Mouse (Mus musculus) intestine, embryonic 14.5 days (tissue): Measurements from ENCODE around the gene Carmil1. TPM values are rescaled to one million over a fixed set of nuclear protein-coding genes. Genes with fewer than 3 reads are reported as not detected.

Experiments used
- ATAC-seq: fragments of 200-750 bp; cut with Nextera tagmentation; replicated peaks from 2 replicates; pipeline ENCODE4 v1.8.0; 2017; ENCODE audit warnings: low read depth, moderate number of reproducible peaks, moderate TSS enrichment, moderate library complexity; ENCODE audit not compliant: low FRiP score, low TSS enrichment
- DNase-seq: peaks from one replicate; pipeline ENCODE4 v3.0.0-alpha.2; 2018; ENCODE audit warnings: low spot score
- H3K27ac ChIP-seq: fragments of 300-500 bp; sonication (generic); 2 replicates; pipeline ENCODE4 v1.5.1; 2014; ENCODE audit warnings: low read depth, mild to moderate bottlenecking, control low read depth
- H3K27me3 ChIP-seq: fragments of 300-500 bp; sonication (generic); replicated peaks from 2 replicates; pipeline ENCODE4 v1.6.1; 2014; ENCODE audit warnings: low read length, control low read depth; ENCODE audit not compliant: control insufficient read depth, insufficient read depth
- H3K36me3 ChIP-seq: fragments of 300-500 bp; sonication (generic); 2 replicates; pipeline ENCODE4 v1.6.1; 2014; ENCODE audit warnings: low read length, control low read depth; ENCODE audit not compliant: control insufficient read depth, insufficient read depth
- H3K4me1 ChIP-seq: fragments of 300-500 bp; sonication (generic); replicated peaks from 2 replicates; pipeline ENCODE4 v1.6.1; 2014; ENCODE audit warnings: low read length, control low read depth, mixed read lengths; ENCODE audit not compliant: control insufficient read depth, insufficient read depth
- H3K4me2 ChIP-seq: fragments of 300-500 bp; sonication (generic); 2 replicates; pipeline ENCODE4 v1.6.1; 2014; ENCODE audit warnings: low read length
- H3K4me3 ChIP-seq: fragments of 300-500 bp; sonication (generic); 2 replicates; pipeline ENCODE4 v1.5.1; 2014; ENCODE audit warnings: low read depth, low read length, control low read depth, mixed read lengths
- H3K9ac ChIP-seq: fragments of 300-500 bp; sonication (generic); 2 replicates; pipeline ENCODE4 v1.6.1; 2014; ENCODE audit warnings: mild to moderate bottlenecking, low read length
- H3K9me3 ChIP-seq: fragments of 300-500 bp; sonication (generic); 2 replicates; pipeline ENCODE4 v1.6.1; 2016; ENCODE audit warnings: low read length, control low read depth; ENCODE audit not compliant: control insufficient read depth
- WGBS: fragments of 180-500 bp; shearing (Covaris S2); extraction: QIAGEN DNeasy Blood & Tissue Kit; methylation state at CpG from one replicate; pipeline ENCODE4 v1.1.7; 2014; 5-methylcytosine and 5-hydroxymethylcytosine counted together
- polyA plus RNA-seq: library from polyadenylated mRNA; unstranded; fragments of >200 nt; fragmentation: Nextera tagmentation; extraction: Ambion mirVana; gene quantifications from 2 replicates; pipeline ENCODE4 v1.2.1, GENCODE M21; 2014

Carmil1 gene
- polyA plus RNA-seq, 1 experiment from 2014 or later: 43.5 TPM

GRCm38 (mm10) chr13:24236736-24237135, 43.9 kb downstream of the Carmil1 start:
- Histone ChIP-seq H3K36me3 (no peaks in the 10 kb centered on the region), H3K27ac (no peak overlapping the region), H3K9me3 (no peaks in the 10 kb centered on the region), H3K4me3 (no peak overlapping the region), H3K4me2 (no peak overlapping the region), H3K9ac (no peak overlapping the region), H3K4me1 (peaks cover 6% of the 10 kb centered on the region; the same call in 1 of the 2 replicates), H3K27me3 (no peaks in the 10 kb centered on the region)
- DNase-seq (no peak), ATAC-seq (no peak)
- WGBS: 60% methylated on average over 4 of the region's 4 CpGs

- no peaks in the 10 kb centered on the region for H3K4me1 ChIP-seq
- no peak overlapping the region for H3K27ac ChIP-seq
- ATAC-seq (no peak), DNase-seq (no peak)
- H3K9me3 ChIP-seq: peaks cover 7% of the 10 kb centered on the region; the same call in 1 of the 2 replicates
- no peak overlapping the region for H3K4me2 ChIP-seq
- 77% methylated on average over 6 of the region's 6 CpGs for WGBS
- no peak overlapping the region for H3K4me3 ChIP-seq
- H3K9ac ChIP-seq: no peak overlapping the region
- no peaks in the 10 kb centered on the region for H3K27me3 ChIP-seq
- H3K36me3 ChIP-seq: no peaks in the 10 kb centered on the region
These were observed 47.8 kb downstream of the Carmil1 start for GRCm38 (mm10) chr13:24232750-24233149.

DNA sequence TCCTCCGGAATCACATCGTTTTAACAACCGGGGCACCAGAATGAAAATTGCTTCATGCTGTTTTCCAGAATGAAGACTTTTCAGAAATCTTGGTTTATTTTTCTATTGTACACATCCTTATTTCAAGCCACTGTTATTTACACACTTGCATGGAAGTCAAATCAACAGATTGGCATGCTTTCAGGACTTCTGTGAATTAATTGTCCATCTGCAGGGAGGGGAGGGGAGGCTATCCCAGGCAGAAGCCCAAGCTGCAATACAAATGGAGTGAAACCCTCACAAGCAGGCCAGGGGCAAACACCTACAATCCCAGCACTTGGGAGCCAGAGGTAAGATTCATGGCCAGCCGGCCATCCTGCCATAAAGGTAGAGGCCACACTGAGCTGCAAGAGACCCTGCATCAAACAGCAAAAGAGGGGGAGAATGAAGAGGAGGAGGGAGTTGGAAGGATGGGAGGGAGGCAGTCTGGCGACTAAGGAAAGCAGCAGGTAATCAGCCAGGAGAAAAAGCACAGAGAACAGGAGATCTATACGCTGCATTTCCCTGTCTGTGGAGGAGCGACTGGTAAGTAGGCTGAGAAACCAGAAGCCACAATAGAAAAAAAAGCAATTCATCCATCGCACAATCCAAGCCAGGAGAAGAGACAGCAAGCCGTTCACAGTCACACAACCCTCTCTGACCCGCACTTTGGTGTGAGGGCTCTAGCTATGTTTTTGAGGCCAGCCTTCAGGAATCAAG, 48.7 kb downstream of the Carmil1 start:
- no peak overlapping the region for H3K9ac ChIP-seq
- no peaks in the 10 kb centered on the region for H3K4me1 ChIP-seq
- peaks cover 7% of the 10 kb centered on the region; the same call in 1 of the 2 replicates for H3K9me3 ChIP-seq
- no peak for DNase-seq
- WGBS: 83% methylated on average over 10 of the region's 10 CpGs
- no peak overlapping the region for H3K4me3 ChIP-seq
- no peak overlapping the region for H3K4me2 ChIP-seq
- ATAC-seq: no peak
- no peaks in the 10 kb centered on the region for H3K27me3 ChIP-seq
- no peaks in the 10 kb centered on the region for H3K36me3 ChIP-seq
- no peak overlapping the region for H3K27ac ChIP-seq

DNA sequence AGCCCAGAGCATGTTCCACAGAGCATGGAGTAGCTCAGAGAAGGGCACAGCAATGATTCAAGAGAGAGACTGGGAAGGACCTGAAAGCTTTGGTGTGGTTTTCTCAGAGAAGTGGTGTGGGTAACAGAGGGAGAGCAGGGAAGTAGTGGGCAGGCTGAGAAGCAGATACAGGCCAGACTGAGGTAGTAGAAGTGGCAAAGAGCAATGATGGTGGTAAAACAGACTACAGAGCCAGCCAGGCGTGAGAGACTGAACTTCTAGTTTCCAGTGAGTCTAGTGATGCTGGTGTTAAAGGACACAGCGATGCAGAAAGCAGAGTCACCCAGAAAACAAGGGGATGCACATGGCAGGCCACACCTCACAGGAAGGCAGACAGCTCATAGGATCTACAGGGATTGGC, 49.4 kb downstream of the Carmil1 start:
- Histone ChIP-seq H3K36me3 (no peaks in the 10 kb centered on the region), H3K9me3 (peaks cover 7% of the 10 kb centered on the region; the same call in 1 of the 2 replicates), H3K27me3 (no peaks in the 10 kb centered on the region), H3K4me1 (no peaks in the 10 kb centered on the region), H3K4me2 (no peak overlapping the region), H3K9ac (no peak overlapping the region), H3K4me3 (no peak overlapping the region), H3K27ac (no peak overlapping the region)
- ATAC-seq (no peak), DNase-seq (no peak)
- WGBS: 93% methylated on average over 2 of the region's 2 CpGs

DNA sequence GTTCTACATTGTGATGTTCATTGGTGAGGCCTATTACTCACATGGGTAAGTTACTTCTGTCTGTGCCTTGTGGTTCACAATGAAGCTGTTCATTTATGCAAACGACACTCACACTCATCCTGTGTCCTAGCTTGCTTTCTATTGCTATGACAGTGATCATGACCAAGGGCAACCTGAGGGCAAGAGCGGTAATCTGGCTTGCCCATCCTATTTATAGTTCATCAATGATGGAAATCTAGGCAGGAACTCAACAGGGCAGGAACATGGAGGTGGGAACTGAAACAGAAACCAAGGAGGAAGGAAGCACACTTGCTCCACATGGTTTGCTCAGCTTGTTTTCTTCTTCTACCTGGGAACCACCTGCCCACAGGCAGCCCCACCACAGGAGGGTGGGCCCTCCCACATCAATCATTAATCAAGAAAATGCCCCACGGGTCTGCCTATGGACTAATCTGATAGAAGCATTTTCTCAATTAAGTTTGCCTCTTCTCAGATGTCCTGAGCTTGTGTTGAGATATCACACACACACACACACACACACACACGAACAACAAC, 50.0 kb downstream of the Carmil1 start:
- Histone ChIP-seq H3K4me1 (no peaks in the 10 kb centered on the region), H3K27ac (no peak overlapping the region), H3K4me2 (no peak overlapping the region), H3K36me3 (no peaks in the 10 kb centered on the region), H3K9ac (no peak overlapping the region), H3K9me3 (peaks cover 7% of the 10 kb centered on the region; the same call in 1 of the 2 replicates), H3K27me3 (no peaks in the 10 kb centered on the region), H3K4me3 (no peak overlapping the region)
- DNase-seq: no peak
- ATAC-seq: no peak
- WGBS: 84% methylated on average over 4 of the region's 4 CpGs

GRCm38 (mm10) chr13:24223425-24224201, 57.0 kb downstream of the Carmil1 start:
- Histone ChIP-seq H3K27me3 (no peaks in the 10 kb centered on the region), H3K9ac (no peak overlapping the region), H3K4me2 (no peak overlapping the region), H3K36me3 (no peaks in the 10 kb centered on the region), H3K4me1 (no peaks in the 10 kb centered on the region), H3K9me3 (no peaks in the 10 kb centered on the region), H3K4me3 (no peak overlapping the region), H3K27ac (no peak overlapping the region)
- no peak for DNase-seq
- ATAC-seq: no peak
- 69% methylated on average over 8 of the region's 8 CpGs for WGBS

- Histone ChIP-seq H3K9ac (no peak overlapping the region), H3K4me1 (no peaks in the 10 kb centered on the region), H3K4me3 (no peak overlapping the region), H3K27me3 (no peaks in the 10 kb centered on the region), H3K36me3 (no peaks in the 10 kb centered on the region), H3K27ac (no peak overlapping the region), H3K9me3 (no peaks in the 10 kb centered on the region), H3K4me2 (no peak overlapping the region)
- DNase-seq (no peak), ATAC-seq (no peak)
- 71% methylated on average over 3 of the region's 3 CpGs for WGBS
These were observed 60.1 kb downstream of the Carmil1 start for GRCm38 (mm10) chr13:24220441-24220970.

DNA sequence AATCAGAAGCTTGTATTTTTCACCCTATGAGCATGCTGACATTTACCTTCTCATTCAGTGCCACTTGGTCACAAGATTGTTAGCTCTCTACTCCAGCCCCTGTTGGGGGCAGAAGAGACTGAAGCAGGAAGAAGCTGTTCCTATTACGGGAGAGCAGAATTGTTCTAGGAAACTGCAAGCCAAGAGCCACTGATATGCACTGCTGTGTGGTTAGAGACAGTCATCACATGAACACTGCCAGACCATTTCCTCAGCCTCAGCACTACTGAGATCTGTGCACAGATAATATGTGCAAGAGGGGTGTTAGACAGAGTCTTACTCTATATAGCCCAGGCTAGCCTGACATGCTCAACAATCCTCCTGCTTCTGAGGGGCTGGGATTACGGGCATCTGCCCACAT, 69.4 kb downstream of the Carmil1 start:
- WGBS: 77% methylated on average over 2 of the region's 2 CpGs
- DNase-seq: no peak
- Histone ChIP-seq H3K4me1 (no peaks in the 10 kb centered on the region), H3K9ac (no peak overlapping the region), H3K4me3 (no peak overlapping the region), H3K27ac (no peak overlapping the region), H3K36me3 (no peaks in the 10 kb centered on the region), H3K27me3 (no peaks in the 10 kb centered on the region), H3K4me2 (no peak overlapping the region), H3K9me3 (no peaks in the 10 kb centered on the region)
- ATAC-seq: no peak
